Mouse (Mus musculus): ENCODE results near the gene Hoxd3. TPM values are rescaled to one million over a fixed set of nuclear protein-coding genes. Genes with fewer than 3 reads are reported as not detected.

Hoxd3 gene
- polyA plus RNA-seq, 1 experiment from 2014 or later, result 29.1 TPM

DNA sequence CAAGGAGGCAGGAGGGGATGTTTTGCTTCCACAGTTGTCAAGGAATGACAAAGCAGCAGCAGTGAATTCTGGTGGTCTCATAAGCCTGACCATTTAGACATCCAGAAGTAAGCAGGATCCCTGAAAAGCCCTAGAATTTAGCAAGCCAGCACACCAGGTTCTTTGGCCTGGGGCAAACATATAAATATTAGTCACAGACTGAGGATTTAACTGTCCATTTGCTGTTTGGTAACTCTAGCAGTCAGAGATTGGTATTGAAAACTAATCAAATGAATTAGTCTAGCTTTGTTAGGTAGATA is 30.2 kb downstream of the Hoxd3 start:
- H3K4me3 ChIP-seq (replicated peaks), result no peak overlapping the region
- peaks cover 69% of the 10 kb centered on the region for H3K4me1 ChIP-seq
- no peaks in the 10 kb centered on the region for H3K27me3 ChIP-seq (replicated peaks)
- H3K27ac ChIP-seq (replicated peaks), result peak overlapping the region; percentile 66
- 0 out of 2 replicates have a peak, but pooled peaks cover 5% of the 10 kb centered on the region for H3K36me3 ChIP-seq
- no peak overlapping the region for H3K9ac ChIP-seq (replicated peaks)
- ATAC-seq (ENCODE audit: low FRiP score), result no peak
- H3K9me3 ChIP-seq (replicated peaks), result no peaks in the 10 kb centered on the region
- no peak overlapping the region for H3K4me2 ChIP-seq

DNA sequence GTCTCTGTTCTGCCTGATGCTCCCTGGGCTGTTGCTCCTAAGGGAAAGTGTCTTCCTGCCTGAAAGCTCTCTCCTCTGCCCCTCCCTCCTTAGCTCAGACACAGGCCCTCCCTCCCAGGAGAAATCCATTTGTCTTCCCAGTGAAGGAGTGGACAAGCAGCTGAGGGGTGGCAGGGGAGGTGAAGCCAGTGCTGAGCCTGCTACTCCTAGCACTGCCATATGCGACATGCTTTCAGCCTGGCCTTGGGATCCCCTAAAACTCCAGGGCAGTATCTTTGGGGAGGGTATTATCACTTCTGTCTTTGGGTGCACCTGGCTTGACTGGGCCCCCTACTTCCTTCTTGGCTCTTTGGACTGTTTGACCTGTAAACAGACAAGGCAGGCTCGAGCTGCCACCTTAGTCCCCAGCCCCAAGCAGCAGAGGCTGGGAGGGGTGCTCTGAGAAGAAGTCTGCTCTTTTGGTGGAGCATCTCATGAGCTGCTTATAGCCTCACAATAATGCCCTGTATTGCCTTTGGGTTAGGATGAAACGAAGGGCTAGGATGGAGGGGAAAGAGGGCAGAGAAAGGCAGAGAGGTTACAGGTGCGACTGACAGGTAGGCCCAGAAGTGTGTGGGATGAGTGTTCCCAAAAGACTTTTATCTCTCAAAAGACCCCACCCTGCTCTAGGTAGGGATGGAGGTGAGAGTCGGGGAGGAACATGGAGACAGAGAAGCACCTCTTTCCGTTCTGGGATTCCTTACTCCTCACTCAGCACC is 34.0 kb downstream of the Hoxd3 start:
- peak overlapping the region; percentile 78 for H3K27ac ChIP-seq (replicated peaks)
- H3K4me2 ChIP-seq, result peak overlapping the region; percentile 62

DNA sequence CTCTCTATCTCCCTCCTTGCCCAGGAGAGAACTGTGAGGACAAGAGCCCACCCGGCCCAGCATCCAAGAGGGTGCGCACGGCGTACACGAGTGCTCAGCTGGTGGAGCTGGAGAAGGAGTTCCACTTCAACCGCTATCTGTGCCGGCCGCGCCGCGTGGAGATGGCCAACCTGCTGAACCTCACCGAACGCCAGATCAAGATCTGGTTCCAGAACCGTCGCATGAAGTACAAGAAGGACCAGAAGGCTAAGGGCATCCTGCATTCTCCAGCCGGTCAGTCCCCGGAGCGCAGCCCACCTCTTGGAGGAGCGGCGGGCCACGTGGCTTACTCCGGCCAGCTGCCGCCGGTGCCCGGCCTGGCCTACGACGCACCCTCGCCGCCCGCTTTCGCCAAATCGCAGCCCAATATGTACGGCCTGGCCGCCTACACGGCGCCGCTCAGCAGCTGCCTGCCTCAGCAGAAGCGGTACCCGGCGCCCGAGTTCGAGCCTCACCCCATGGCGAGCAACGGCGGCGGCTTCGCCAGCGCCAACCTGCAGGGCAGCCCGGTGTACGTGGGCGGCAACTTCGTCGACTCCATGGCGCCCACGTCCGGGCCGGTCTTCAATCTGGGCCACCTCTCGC is 34.7 kb downstream of the Hoxd3 start:
- WGBS, result 3% methylated on average over 58 of the region's 58 CpGs
- peak overlapping the region; percentile 78 for H3K27ac ChIP-seq (replicated peaks)
- ATAC-seq (ENCODE audit: low FRiP score), result no peak

More for the DNA sequence above, 34.0 kb downstream of the Hoxd3 start:
- Histone ChIP-seq H3K36me3 (0 out of 2 replicates have a peak, but pooled peaks cover 6% of the 10 kb centered on the region), H3K9ac (replicated peaks) (peak overlapping the region; percentile 36), H3K4me1 (peaks cover 67% of the 10 kb centered on the region), H3K9me3 (replicated peaks) (no peaks in the 10 kb centered on the region), H3K27me3 (replicated peaks) (no peaks in the 10 kb centered on the region), H3K4me3 (replicated peaks) (peak overlapping the region; percentile 24; the same call in 1 of the 2 replicates)
- WGBS, result 8% methylated on average over 6 of the region's 6 CpGs
- no peak for ATAC-seq (ENCODE audit: low FRiP score)

DNA sequence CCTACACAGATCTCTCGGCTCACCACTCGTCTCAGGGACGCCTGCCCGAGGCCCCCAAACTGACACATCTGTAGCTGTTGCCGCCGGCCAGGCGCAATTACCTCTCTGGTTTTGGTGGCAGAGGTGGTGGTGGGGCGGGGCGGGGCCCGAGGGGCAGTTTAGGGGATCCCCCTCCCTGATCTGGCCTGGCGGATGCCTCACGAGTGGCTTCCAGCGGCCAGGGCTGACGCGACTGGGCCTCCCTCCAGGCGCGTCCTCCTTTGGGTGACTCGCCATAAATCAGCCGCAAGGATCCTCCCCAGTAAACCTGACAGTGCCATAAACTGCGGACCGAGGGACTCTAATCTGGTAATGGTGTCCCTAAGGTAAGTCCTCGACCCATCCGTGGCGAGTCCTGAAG is 35.3 kb downstream of the Hoxd3 start:
- H3K27me3 ChIP-seq (replicated peaks), result no peaks in the 10 kb centered on the region
- ATAC-seq (ENCODE audit: low FRiP score), result no peak

More for the DNA sequence above, 34.7 kb downstream of the Hoxd3 start:
- no peaks in the 10 kb centered on the region for H3K9me3 ChIP-seq (replicated peaks)
- peak overlapping the region; percentile 24 for H3K4me3 ChIP-seq (replicated peaks)
- H3K4me2 ChIP-seq, result peak overlapping the region; percentile 62
- H3K36me3 ChIP-seq, result 0 out of 2 replicates have a peak, but pooled peaks cover 6% of the 10 kb centered on the region
- no peaks in the 10 kb centered on the region for H3K27me3 ChIP-seq (replicated peaks)
- peaks cover 63% of the 10 kb centered on the region for H3K4me1 ChIP-seq
- peak overlapping the region; percentile 36 for H3K9ac ChIP-seq (replicated peaks)

DNA sequence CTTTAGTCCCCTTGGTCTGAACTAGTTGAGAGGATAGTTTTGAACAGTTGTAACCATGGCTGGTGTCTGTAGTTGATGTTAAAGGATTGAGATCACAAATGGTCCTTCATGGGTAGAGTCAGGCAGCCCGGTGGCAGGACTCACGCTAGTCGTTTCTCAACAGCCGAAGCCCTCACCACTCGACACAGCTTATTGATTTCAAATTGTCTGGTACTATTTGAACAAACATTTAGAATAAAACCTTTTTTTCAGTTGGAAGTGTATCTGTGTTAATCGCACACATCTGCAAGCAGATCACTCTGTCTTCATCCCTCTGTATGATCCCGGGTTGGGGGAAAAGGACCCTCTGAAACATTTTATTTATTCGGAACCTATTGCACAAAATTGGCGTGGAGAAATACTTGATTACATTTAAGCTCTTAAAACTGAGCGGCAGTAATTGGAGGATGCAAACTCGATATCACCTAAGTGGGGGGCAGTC is 36.0 kb downstream of the Hoxd3 start:
- Histone ChIP-seq H3K4me3 (replicated peaks) (0 out of 2 replicates have a peak overlapping the region, but pooled peaks have one; percentile 7), H3K9me3 (replicated peaks) (no peaks in the 10 kb centered on the region), H3K27me3 (replicated peaks) (no peaks in the 10 kb centered on the region), H3K4me2 (peak overlapping the region; percentile 62), H3K9ac (replicated peaks) (0 out of 2 replicates have a peak overlapping the region, but pooled peaks have one; percentile 15), H3K4me1 (peaks cover 63% of the 10 kb centered on the region), H3K36me3 (0 out of 2 replicates have a peak, but pooled peaks cover 6% of the 10 kb centered on the region), H3K27ac (replicated peaks) (peak overlapping the region; percentile 78)
- ATAC-seq (ENCODE audit: low FRiP score), result no peak
- WGBS, result 13% methylated on average over 11 of the region's 11 CpGs

More for the DNA sequence above, 35.3 kb downstream of the Hoxd3 start:
- H3K36me3 ChIP-seq, result 0 out of 2 replicates have a peak, but pooled peaks cover 6% of the 10 kb centered on the region
- WGBS, result 7% methylated on average over 24 of the region's 24 CpGs
- H3K4me2 ChIP-seq, result peak overlapping the region; percentile 62
- H3K4me1 ChIP-seq, result peaks cover 58% of the 10 kb centered on the region
- no peaks in the 10 kb centered on the region for H3K9me3 ChIP-seq (replicated peaks)
- peak overlapping the region; percentile 78 for H3K27ac ChIP-seq (replicated peaks)
- peak overlapping the region; percentile 24 for H3K4me3 ChIP-seq (replicated peaks)
- H3K9ac ChIP-seq (replicated peaks), result peak overlapping the region; percentile 36

DNA sequence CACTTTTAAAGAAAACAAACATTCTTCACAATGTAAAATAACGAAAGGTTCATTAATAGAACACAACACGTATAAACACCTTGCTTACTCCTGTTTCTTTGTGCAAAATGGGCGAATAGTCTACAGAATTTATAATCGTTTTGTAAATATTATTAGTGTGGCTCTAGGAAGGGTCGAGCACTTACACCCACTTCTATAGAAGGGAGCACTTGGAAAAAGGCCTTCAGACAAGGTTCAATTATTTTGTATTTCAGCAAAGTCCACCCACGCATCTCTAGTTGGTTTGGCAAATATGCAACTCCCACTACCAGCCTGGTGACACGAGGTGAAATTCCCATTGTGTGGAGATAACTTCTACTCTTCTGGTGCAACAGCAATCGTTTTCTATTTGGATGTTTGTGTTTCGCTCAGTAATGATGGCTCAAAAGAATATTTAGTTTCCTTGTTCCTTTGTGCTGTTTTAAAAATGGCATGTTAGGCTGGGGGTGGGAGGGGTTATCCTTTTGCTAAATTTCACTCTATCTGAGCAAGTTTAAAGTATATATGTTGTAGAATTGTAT is 36.8 kb downstream of the Hoxd3 start:
- Histone ChIP-seq H3K4me2 (peak overlapping the region; percentile 62; the same call in 1 of the 2 replicates), H3K4me1 (peaks cover 72% of the 10 kb centered on the region)
- WGBS, result 14% methylated on average over 9 of the region's 9 CpGs

DNA sequence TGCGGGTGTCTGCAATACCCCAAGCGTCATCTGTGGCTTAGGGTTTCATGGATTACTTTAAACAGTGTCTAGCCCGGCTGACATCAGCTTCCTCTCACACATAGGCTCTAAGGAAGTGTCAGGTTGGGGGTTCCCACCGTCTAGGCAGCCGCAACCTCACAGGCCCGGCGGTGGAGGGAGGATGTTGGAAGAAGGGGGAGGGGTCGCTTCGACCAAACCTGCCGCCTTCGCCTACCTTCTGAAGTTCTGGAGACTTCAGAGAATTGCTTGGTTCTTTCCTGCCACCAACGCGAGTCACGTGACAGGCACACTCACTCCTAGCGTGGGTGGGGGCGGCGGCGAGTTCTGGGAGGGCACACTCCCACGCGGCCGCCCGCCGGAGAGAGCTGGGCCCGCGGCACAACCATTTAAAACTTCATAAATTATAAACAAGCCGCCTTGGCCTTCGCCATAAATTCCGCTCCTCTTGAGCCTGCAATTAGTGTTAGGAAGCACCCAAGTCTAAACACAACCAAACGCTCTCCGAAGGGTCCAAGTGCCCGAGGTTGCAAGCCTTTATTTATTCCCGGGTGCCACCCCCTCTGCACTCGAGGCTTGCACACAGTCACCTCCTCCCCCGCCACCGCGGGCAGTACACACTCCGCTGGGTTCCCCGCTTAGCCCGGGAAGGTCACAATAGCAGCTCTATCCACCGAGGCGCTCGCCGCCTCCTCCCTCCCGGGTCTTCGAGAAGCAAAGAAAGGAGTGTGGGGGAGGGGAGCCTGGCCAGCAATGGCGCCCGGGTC is 37.8 kb downstream of the Hoxd3 start:
- H3K4me2 ChIP-seq, result peak overlapping the region; percentile 62
- H3K27me3 ChIP-seq (replicated peaks), result no peaks in the 10 kb centered on the region
- H3K9me3 ChIP-seq (replicated peaks), result no peaks in the 10 kb centered on the region
- H3K4me3 ChIP-seq (replicated peaks), result peak overlapping the region; percentile 31
- H3K36me3 ChIP-seq, result 0 out of 2 replicates have a peak, but pooled peaks cover 6% of the 10 kb centered on the region
- peaks cover 72% of the 10 kb centered on the region for H3K4me1 ChIP-seq
- H3K27ac ChIP-seq (replicated peaks), result peak overlapping the region; percentile 78
- ATAC-seq (ENCODE audit: low FRiP score), result peak; percentile 83
- WGBS, result under 1% methylated on average over 47 of the region's 47 CpGs
- peak overlapping the region; percentile 36 for H3K9ac ChIP-seq (replicated peaks)

More for the DNA sequence above, 36.8 kb downstream of the Hoxd3 start:
- H3K27ac ChIP-seq (replicated peaks), result peak overlapping the region; percentile 78
- no peak overlapping the region for H3K4me3 ChIP-seq (replicated peaks)
- no peak overlapping the region for H3K9ac ChIP-seq (replicated peaks)
- no peaks in the 10 kb centered on the region for H3K9me3 ChIP-seq (replicated peaks)
- H3K27me3 ChIP-seq (replicated peaks), result no peaks in the 10 kb centered on the region
- 0 out of 2 replicates have a peak, but pooled peaks cover 6% of the 10 kb centered on the region for H3K36me3 ChIP-seq
- no peak for ATAC-seq (ENCODE audit: low FRiP score)

DNA sequence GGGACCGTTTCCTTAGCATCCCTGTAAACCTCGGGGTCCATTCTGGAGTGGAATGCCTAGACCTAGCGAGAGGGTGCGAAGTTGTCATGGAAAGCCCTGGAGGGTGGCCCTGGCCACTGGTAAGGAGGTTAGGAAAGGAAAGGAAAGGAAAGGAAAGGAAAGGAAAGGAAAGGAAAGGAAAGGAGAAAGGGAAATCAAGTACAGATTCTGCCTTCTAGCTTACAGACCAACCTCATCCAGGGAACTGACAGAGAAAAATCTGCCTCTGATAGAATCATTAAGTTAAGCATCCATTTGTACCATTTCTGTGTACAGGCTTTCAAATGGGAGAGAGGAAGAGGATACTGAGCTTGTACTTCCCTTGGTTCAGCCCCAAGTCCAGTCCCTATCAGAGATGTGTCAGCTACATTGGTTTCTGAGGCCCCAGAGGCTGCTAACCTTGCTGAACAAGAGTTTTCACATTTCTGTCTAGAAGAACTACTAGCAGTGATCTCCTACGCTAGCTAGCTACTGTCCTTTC is 39.1 kb downstream of the Hoxd3 start:
- peak overlapping the region; percentile 78 for H3K27ac ChIP-seq (replicated peaks)
- peak overlapping the region; percentile 62 for H3K4me2 ChIP-seq
- H3K9me3 ChIP-seq (replicated peaks), result no peaks in the 10 kb centered on the region
- no peak overlapping the region for H3K4me3 ChIP-seq (replicated peaks)
- H3K9ac ChIP-seq (replicated peaks), result no peak overlapping the region
- WGBS, result 52% methylated on average over 5 of the region's 5 CpGs
- H3K4me1 ChIP-seq, result peaks cover 63% of the 10 kb centered on the region
- 0 out of 2 replicates have a peak, but pooled peaks cover 6% of the 10 kb centered on the region for H3K36me3 ChIP-seq
- no peak for ATAC-seq (ENCODE audit: low FRiP score)
- H3K27me3 ChIP-seq (replicated peaks), result no peaks in the 10 kb centered on the region

DNA sequence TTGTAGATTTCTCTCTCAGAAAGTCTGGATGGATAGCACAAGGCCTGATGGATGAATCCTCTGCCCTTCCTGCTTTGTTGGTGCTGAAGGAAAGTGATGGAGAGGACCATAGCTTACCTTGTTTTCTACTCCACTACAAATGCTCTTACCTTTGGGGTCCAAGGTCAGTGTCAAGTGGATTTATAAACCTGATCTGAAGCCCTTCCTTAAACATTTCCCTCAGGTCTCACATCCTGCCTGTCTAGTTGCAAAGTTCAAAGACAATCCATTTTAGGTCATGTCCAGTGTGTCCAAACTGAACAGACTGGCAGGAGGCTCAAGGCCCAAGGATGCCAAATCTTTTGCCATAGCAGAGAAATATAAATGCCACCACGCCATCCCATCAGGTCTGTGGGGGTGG is 40.1 kb downstream of the Hoxd3 start:
- no peak overlapping the region for H3K27ac ChIP-seq (replicated peaks)
- 95% methylated on average over 1 of the region's 1 CpGs for WGBS

DNA sequence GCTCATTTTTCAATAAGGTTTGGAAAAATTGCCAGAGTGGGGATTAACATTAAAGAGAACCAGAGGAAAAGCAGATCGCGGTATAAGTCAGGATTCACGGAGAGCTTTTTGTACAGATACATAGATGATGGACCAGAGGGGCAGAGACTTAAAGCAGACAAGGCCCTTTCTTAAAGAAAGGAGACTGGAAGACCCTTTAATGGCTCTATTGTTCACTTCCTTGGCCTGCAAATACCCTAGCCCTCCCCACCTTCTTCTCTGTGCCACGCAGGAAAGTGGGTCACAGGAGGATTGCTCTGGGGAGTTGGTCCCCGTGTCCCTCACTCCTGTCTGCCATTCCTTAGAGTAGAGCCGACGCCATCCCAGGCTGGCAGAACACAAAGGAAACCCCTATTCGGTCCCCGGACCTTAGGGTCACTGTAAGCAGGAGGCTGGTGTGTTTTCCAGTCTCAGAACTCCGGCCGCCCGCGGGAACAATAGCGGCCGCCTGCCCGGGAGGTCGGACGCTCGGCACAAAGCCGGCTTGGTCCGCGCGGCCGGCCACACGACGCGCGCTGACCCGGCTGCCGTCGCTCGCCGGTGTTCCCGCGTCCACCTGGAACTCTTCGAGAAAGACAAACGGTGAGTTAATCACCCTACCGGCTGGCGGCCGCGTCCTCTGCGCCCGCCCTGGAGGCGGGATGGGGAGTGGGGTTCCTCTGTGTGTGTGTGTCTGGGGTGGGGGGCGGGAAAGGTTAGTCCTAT is 40.9 kb downstream of the Hoxd3 start:
- Histone ChIP-seq H3K27me3 (replicated peaks) (no peaks in the 10 kb centered on the region), H3K27ac (replicated peaks) (no peak overlapping the region; the same call in 1 of the 2 replicates), H3K9ac (replicated peaks) (peak overlapping the region; percentile 31), H3K4me1 (peaks cover 45% of the 10 kb centered on the region), H3K36me3 (no peaks in the 10 kb centered on the region), H3K4me3 (replicated peaks) (peak overlapping the region; percentile 34), H3K9me3 (replicated peaks) (no peaks in the 10 kb centered on the region), H3K4me2 (peak overlapping the region; percentile 70)
- 3% methylated on average over 45 of the region's 45 CpGs for WGBS
- ATAC-seq (ENCODE audit: low FRiP score), result 0 out of 2 replicates have a peak, but pooled peaks have one; percentile 12

More for the DNA sequence above, 40.1 kb downstream of the Hoxd3 start:
- H3K27me3 ChIP-seq (replicated peaks), result no peaks in the 10 kb centered on the region
- H3K36me3 ChIP-seq, result 0 out of 2 replicates have a peak, but pooled peaks cover 1% of the 10 kb centered on the region
- H3K4me2 ChIP-seq, result no peak overlapping the region
- no peak overlapping the region for H3K9ac ChIP-seq (replicated peaks)
- peaks cover 52% of the 10 kb centered on the region for H3K4me1 ChIP-seq
- no peak overlapping the region for H3K4me3 ChIP-seq (replicated peaks)
- no peaks in the 10 kb centered on the region for H3K9me3 ChIP-seq (replicated peaks)
- ATAC-seq (ENCODE audit: low FRiP score), result no peak

Data from neural tube, embryonic 15.5 days (tissue).